Mouse (Mus musculus) erythroblast, embryonic 14.5 days (primary cell): ENCODE results near the gene Arhgef28.

Source experiments
- GATA1 ChIP-seq: IDR thresholded peaks from 2 replicates; pipeline ENCODE4 v1.6.1; 2012; ENCODE audit warnings: low read length, inconsistent platforms, mixed read lengths
- TAL1 ChIP-seq: IDR thresholded peaks from 3 replicates; pipeline ENCODE4 v1.6.1; 2012; ENCODE audit warnings: low read length, inconsistent platforms, mixed read lengths

DNA sequence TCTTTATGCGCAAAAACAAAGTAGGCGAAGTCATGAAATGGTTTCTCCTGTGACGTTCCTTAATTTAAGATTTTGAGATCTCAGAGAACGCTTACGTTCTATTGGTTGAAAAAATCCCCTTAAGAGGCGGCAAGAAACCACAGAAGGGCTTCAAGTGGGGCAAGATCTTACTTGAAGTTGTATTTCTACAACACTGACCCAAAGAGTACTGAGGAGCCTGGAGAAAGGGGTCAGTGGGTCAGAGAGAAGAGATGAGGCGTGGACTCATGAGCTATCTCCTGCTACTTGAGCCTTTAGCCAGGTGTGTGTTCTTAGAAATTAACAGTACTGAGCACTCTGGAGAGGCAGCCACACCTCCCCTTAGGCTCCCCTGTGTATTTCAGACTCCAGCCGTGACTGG, 44.7 kb downstream of the Arhgef28 start:
- no peak for TF ChIP-seq TAL1
- TF ChIP-seq GATA1 = no peak
